Mouse (Mus musculus) cerebellum, adult 18-20 months (tissue): ENCODE results near the gene Samt2.
"Not testable (repeated sequence)": the region's sequence is repeated elsewhere in the genome, so short reads cannot be mapped to it uniquely, and the experiment has no call there.

Experiments
- DNase-seq, 2 experiments: peaks; one replicate each; pipeline ENCODE4 v3.0.0; 2021

The Samt2 gene

DNA sequence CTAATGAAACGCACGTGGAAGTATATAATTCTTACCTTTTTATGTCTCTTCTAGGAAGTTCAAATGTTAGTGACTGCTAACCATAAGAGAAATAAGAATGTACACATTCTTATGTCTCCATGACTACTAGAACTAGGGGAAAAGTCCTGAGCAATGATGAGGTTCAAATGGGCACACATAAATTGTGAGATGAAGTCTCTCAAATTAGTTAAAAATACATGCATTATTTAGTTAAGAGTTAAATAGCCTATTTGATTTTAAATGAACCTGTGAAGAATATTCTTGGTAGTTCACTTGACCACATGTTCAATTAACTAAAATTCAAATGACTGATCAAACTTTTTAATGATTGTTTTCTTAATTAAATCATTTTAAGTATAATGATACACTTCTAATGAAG is at the start of gene Samt2:
Gene Samt2 (minus strand): TSS at position 101 of the 400 bp plus-strand sequence.
- not testable (repeated sequence) for DNase-seq
